Mouse (Mus musculus) intestine, embryonic 15.5 days (tissue): ENCODE data around the gene Cep78. TPM values are rescaled to one million over a fixed set of nuclear protein-coding genes. Genes with fewer than 3 reads are reported as not detected.

ENCODE experiments used
- ATAC-seq: fragments of 200-750 bp; cut with Nextera tagmentation; 2 replicates; pipeline ENCODE4 v1.8.0; 2017; ENCODE audit warnings: moderate TSS enrichment, moderate library complexity
- H3K27ac ChIP-seq: fragments of 300-500 bp; sonication (generic); 2 replicates; pipeline ENCODE4 v1.5.1; 2015; ENCODE audit warnings: mild to moderate bottlenecking, inconsistent platforms
- H3K27me3 ChIP-seq: fragments of 300-500 bp; sonication (generic); replicated peaks from 2 replicates; pipeline ENCODE4 v1.6.1; 2015; ENCODE audit warnings: inconsistent platforms
- H3K36me3 ChIP-seq: fragments of 300-500 bp; sonication (generic); 2 replicates; pipeline ENCODE4 v1.6.1; 2015; ENCODE audit warnings: inconsistent platforms
- H3K4me1 ChIP-seq: fragments of 300-500 bp; sonication (generic); replicated peaks from 2 replicates; pipeline ENCODE4 v1.6.1; 2015; ENCODE audit warnings: inconsistent platforms
- H3K4me2 ChIP-seq: fragments of 300-500 bp; sonication (generic); replicated peaks from 2 replicates; pipeline ENCODE4 v1.6.1; 2015; ENCODE audit warnings: mild to moderate bottlenecking, inconsistent platforms
- H3K4me3 ChIP-seq: fragments of 300-500 bp; sonication (generic); replicated peaks from 2 replicates; pipeline ENCODE4 v1.5.1; 2015; ENCODE audit warnings: inconsistent platforms
- H3K9ac ChIP-seq: fragments of 300-500 bp; sonication (generic); 2 replicates; pipeline ENCODE4 v1.6.1; 2015; ENCODE audit warnings: inconsistent platforms
- H3K9me3 ChIP-seq: fragments of 300-500 bp; sonication (generic); 2 replicates; pipeline ENCODE4 v1.6.1; 2016; ENCODE audit warnings: inconsistent platforms
- WGBS: fragments of 180-500 bp; shearing (Covaris S2); methylation state at CpG from one replicate; pipeline ENCODE4 v1.1.7; 2015; 5-methylcytosine and 5-hydroxymethylcytosine counted together
- polyA plus RNA-seq: library from polyadenylated mRNA; unstranded; fragments of >200 nt; fragmentation: Nextera tagmentation; extraction: Ambion mirVana; gene quantifications from 2 replicates; pipeline ENCODE4 v1.2.1, GENCODE M21; 2015

Cep78 gene
- polyA plus RNA-seq, 1 experiment from 2014 or later, result 18.5 TPM

DNA sequence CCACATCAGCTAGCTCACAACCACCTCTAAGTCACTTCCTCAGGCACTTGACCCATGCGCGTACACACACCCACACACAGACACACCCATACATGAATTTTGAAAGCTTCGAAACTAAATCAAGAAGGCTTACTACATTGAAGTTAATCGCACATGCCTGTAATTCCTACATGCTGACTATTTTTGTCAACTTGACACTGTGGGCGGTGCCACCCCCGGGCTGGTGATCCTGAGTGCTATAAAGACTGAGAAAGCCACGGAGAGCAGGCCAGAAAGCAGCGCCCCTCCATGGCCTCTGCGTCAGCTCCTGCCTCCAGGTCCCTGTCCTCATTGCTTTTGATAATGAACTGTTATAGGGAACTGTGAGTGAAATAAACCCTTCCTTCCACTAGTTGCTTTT, 61.4 kb downstream of the Cep78 start:
- ATAC-seq, result no peak
- Histone ChIP-seq H3K4me3 (peak overlapping the region; percentile 63), H3K27me3 (no peaks in the 10 kb centered on the region), H3K27ac (no peak overlapping the region), H3K36me3 (no peaks in the 10 kb centered on the region), H3K4me1 (peaks cover 14% of the 10 kb centered on the region), H3K9me3 (no peaks in the 10 kb centered on the region), H3K9ac (peak overlapping the region; percentile 62; the same call in 1 of the 2 replicates), H3K4me2 (peak overlapping the region; percentile 94)
- WGBS, result 35% methylated on average over 9 of the region's 9 CpGs

DNA sequence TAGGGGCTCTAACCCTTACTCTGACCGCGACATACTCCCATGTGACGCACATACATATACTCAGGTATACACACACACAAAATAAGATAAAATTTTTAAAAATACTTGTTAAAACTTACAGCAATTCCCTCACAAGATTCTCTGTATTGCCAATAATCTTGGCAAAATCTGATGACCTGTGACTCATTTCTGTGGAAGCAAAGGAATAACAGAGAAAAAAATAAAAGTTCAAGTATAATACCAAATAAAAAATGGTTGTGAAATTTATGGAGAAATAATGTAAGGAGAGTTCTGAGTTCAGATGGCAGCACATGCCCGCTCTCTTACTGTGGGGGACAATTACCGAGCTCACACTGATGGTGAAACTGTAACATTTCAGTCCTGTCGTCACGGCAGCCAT, 65.5 kb downstream of the Cep78 start:
- Histone ChIP-seq H3K4me1 (peaks cover 7% of the 10 kb centered on the region; the same call in 1 of the 2 replicates), H3K27ac (no peak overlapping the region), H3K36me3 (peaks cover 6% of the 10 kb centered on the region; the same call in 1 of the 2 replicates), H3K27me3 (no peaks in the 10 kb centered on the region), H3K4me2 (no peak overlapping the region), H3K9me3 (no peaks in the 10 kb centered on the region), H3K9ac (no peak overlapping the region), H3K4me3 (no peak overlapping the region)
- no peak for ATAC-seq
- 95% methylated on average over 7 of the region's 7 CpGs for WGBS

DNA sequence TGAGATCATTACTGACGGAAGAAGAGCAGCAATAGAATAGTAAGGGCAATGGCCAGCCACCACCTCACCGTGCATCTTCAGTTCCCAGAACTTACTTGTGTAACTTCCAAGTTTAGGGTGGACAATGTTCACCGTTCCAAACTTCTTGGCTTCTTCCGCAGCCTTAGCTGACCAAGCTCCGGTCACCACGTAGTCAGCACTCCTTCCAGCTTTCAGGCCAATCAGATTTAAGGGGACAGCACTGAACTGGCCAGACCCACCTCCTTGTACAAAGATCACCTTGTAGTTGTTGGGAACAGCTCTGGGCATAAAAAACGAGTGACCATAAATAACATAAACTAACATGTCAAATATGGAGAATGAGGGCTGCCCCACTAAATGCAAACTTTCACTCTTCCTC, 66.7 kb downstream of the Cep78 start:
- no peak overlapping the region for H3K27ac ChIP-seq
- no peak overlapping the region for H3K9ac ChIP-seq
- 94% methylated on average over 7 of the region's 7 CpGs for WGBS
- no peak for ATAC-seq
- H3K36me3 ChIP-seq, result peaks cover 6% of the 10 kb centered on the region; the same call in 1 of the 2 replicates
- H3K27me3 ChIP-seq, result no peaks in the 10 kb centered on the region
- no peak overlapping the region for H3K4me2 ChIP-seq
- no peak overlapping the region for H3K4me3 ChIP-seq
- H3K4me1 ChIP-seq, result peaks cover 2% of the 10 kb centered on the region; the same call in 1 of the 2 replicates
- H3K9me3 ChIP-seq, result no peaks in the 10 kb centered on the region

DNA sequence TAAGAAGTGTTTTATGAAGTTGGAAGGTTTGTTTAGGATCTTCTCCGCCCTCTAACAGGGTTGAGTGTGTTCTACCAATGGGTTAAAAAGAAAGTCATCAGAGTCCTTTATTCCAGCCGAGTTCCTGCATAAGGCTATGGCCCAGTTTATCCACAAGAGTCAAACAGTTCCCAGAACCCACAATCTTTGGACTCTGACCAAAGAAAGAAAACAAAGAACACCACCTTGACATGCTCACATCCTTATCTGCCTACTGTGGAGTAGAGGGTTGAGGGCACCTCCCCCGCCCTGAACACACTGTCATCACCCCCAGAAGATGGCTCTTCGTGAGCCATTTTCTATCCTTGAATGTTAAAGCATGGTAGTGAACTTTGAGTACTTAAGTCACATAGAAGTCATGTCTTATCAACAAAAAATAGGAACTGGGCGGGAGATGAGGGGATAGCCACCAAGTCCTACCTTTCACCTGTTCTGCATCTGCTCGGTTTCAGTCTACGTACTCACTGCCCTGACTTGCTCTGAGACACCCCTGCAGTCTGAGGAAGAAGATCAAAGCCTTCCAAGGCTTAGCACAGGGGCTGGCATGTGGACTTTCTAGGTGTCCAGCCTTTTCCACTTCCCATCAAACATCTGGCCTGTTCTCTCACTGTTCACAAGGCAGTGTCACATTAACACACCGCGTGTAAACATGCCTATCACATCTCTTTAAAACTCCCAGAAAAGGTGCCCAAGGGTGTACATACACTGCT, 71.4 kb downstream of the Cep78 start:
- 85% methylated on average over 9 of the region's 9 CpGs for WGBS
- ATAC-seq, result no peak
- Histone ChIP-seq H3K36me3 (peaks cover 9% of the 10 kb centered on the region; the same call in 1 of the 2 replicates), H3K4me3 (no peak overlapping the region), H3K27me3 (no peaks in the 10 kb centered on the region), H3K27ac (no peak overlapping the region), H3K9ac (no peak overlapping the region), H3K9me3 (no peaks in the 10 kb centered on the region), H3K4me1 (no peaks in the 10 kb centered on the region), H3K4me2 (no peak overlapping the region)

DNA sequence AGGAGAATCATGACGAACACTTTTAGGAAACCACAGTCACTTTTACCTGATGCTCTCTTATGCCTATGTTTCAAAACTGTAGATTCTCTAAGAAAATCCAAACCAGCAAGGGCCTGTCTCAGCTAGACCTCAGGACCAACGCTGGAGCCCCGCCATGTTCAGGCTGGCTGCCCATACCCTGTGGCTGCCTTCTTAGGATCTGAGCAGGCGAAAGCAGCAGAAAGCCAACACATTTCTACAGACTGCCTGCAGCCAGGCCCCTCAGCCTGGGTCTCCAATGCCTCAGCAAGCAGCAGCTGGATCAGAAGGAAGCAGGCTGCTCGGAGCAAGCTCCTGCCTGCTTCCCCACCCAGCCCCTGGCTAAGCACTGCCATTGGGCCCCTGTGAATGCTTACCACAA, 73.3 kb downstream of the Cep78 start:
- H3K4me1 ChIP-seq, result no peaks in the 10 kb centered on the region
- 95% methylated on average over 5 of the region's 5 CpGs for WGBS
- no peak for ATAC-seq
- H3K9ac ChIP-seq, result no peak overlapping the region
- H3K4me2 ChIP-seq, result no peak overlapping the region
- H3K36me3 ChIP-seq, result peaks cover 10% of the 10 kb centered on the region; the same call in 1 of the 2 replicates
- no peak overlapping the region for H3K4me3 ChIP-seq
- H3K9me3 ChIP-seq, result no peaks in the 10 kb centered on the region
- H3K27me3 ChIP-seq, result no peaks in the 10 kb centered on the region
- no peak overlapping the region for H3K27ac ChIP-seq

DNA sequence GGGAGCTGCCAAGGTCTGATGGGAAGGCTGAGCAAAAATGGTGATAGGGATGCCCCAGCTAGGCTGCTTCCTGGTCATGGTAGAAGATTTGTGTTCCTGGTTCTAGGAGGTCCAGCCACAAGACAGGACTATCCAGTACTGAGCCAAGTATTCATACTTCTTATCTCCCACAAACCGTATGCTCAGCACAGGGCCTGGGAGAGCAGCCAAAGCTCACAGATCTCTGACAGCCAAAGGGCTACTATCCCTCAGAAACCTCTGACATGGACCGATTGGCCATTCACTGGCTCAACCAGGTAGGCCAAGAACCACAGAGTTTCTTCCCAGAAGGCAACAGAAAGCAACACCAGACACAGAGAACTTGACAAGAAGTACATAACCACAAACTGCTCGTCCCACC, 73.8 kb downstream of the Cep78 start:
- Histone ChIP-seq H3K9ac (no peak overlapping the region), H3K27me3 (no peaks in the 10 kb centered on the region), H3K4me3 (no peak overlapping the region), H3K27ac (no peak overlapping the region), H3K9me3 (no peaks in the 10 kb centered on the region), H3K4me2 (no peak overlapping the region), H3K36me3 (peaks cover 12% of the 10 kb centered on the region; the same call in 1 of the 2 replicates), H3K4me1 (no peaks in the 10 kb centered on the region)
- ATAC-seq, result no peak
- 86% methylated on average over 3 of the region's 3 CpGs for WGBS

DNA sequence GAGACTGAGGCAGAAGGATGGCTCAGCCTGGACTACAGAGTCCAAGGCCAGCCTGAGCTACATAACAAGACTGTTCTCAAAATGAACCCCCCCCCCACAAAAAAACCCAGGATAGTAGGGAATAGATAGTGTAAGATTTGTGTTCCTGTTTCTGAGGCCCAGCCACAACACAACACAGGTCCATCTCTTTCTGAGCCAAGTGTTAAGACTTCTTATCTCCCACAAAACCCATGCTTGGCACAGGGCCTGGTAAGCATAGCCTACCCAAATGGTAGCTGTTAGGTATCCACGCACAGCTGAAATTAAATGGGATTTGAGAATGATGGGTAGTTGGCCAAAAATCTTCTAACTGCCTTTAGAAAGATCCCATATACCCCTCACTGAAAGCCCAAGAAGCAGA, 74.3 kb downstream of the Cep78 start:
- H3K9ac ChIP-seq, result no peak overlapping the region
- no peaks in the 10 kb centered on the region for H3K27me3 ChIP-seq
- H3K4me3 ChIP-seq, result no peak overlapping the region
- 90% methylated on average over 1 of the region's 1 CpGs for WGBS
- no peaks in the 10 kb centered on the region for H3K4me1 ChIP-seq
- no peaks in the 10 kb centered on the region for H3K9me3 ChIP-seq
- no peak for ATAC-seq
- no peak overlapping the region for H3K4me2 ChIP-seq
- no peak overlapping the region for H3K27ac ChIP-seq
- peaks cover 13% of the 10 kb centered on the region; the same call in 1 of the 2 replicates for H3K36me3 ChIP-seq

DNA sequence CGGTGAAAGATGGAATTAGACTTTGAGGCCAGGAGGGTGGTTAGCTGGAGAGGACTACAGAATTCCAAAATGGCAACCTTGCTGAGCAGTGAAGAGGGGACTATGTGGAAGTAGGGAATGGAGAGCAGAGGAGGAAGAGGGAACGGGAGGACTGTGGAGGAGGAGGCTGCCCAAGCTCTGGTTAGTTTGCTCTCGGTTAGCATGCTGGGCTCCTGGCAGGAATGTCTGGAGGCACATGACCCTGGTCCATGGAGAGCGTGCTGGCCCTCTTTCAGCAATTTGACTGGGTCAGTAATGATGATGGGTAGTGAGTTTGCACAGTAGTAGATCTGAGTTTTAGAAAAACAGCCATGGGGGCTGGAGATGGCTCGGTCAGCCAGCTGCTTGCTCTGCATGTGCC, 76.8 kb downstream of the Cep78 start:
- Histone ChIP-seq H3K4me1 (no peaks in the 10 kb centered on the region), H3K27me3 (no peaks in the 10 kb centered on the region), H3K9ac (no peak overlapping the region), H3K36me3 (0 out of 2 replicates have a peak, but pooled peaks cover 7% of the 10 kb centered on the region), H3K4me3 (no peak overlapping the region), H3K4me2 (no peak overlapping the region), H3K9me3 (no peaks in the 10 kb centered on the region), H3K27ac (no peak overlapping the region)
- ATAC-seq, result no peak
- WGBS, result 83% methylated on average over 5 of the region's 5 CpGs

Other genes with a start within 250 kb of the Cep78 start
- gene Psat1, start 37.7 kb downstream of the Cep78 start, polyA plus RNA-seq, result 74.6 and 82.0 TPM in 2 replicates
- gene Gnaq, start 147.8 kb upstream of the Cep78 start, polyA plus RNA-seq, result 28.1 and 28.3 TPM in 2 replicates